Mouse (Mus musculus) lung, embryonic 14.5 days (tissue): ENCODE data around the gene Gm20696. TPM values are rescaled to one million over a fixed set of nuclear protein-coding genes. Genes with fewer than 3 reads are reported as not detected.
A peak's percentile ranks its signal among the peaks of the same experiment; 100 is the strongest.

Source experiments
- ATAC-seq: fragments of 200-750 bp; cut with Nextera tagmentation; 2 replicates; pipeline ENCODE4 v1.8.0; 2017; ENCODE audit warnings: mild to moderate bottlenecking, moderate TSS enrichment, moderate library complexity; ENCODE audit not compliant: insufficient read depth
- DNase-seq: peaks from one replicate; pipeline ENCODE4 v3.0.0-alpha.2; 2015
- H3K27ac ChIP-seq: fragments of 300-500 bp; sonication (generic); 2 replicates; pipeline ENCODE4 v1.5.1; 2014; ENCODE audit warnings: low read depth, mild to moderate bottlenecking, moderate library complexity
- H3K27me3 ChIP-seq: fragments of 300-500 bp; sonication (generic); 2 replicates; pipeline ENCODE4 v1.6.1; 2014; ENCODE audit warnings: low read length, control low read depth; ENCODE audit not compliant: insufficient read depth
- H3K36me3 ChIP-seq: fragments of 300-500 bp; sonication (generic); 2 replicates; pipeline ENCODE4 v1.6.1; 2014; ENCODE audit warnings: control low read depth; ENCODE audit not compliant: insufficient read depth
- H3K4me1 ChIP-seq: fragments of 300-500 bp; sonication (generic); 2 replicates; pipeline ENCODE4 v1.6.1; 2014; ENCODE audit warnings: antibody characterized with exemption, control low read depth; ENCODE audit not compliant: insufficient read depth
- H3K4me2 ChIP-seq: fragments of 300-500 bp; sonication (generic); 2 replicates; pipeline ENCODE4 v1.6.1; 2014; ENCODE audit warnings: mild to moderate bottlenecking
- H3K4me3 ChIP-seq: fragments of 300-500 bp; sonication (generic); 2 replicates; pipeline ENCODE4 v1.5.1; 2014; ENCODE audit warnings: low read depth, low read length
- H3K9ac ChIP-seq: fragments of 300-500 bp; sonication (generic); 2 replicates; pipeline ENCODE4 v1.6.1; 2014
- H3K9me3 ChIP-seq: fragments of 300-500 bp; sonication (generic); 2 replicates; pipeline ENCODE4 v1.6.1; 2016; ENCODE audit warnings: low read depth, low read length, control low read depth
- CTCF ChIP-seq: IDR thresholded peaks from 2 replicates; pipeline ENCODE4 v1.5.1; 2016; ENCODE audit warnings: antibody characterized with exemption, low read depth
- WGBS: fragments of 180-500 bp; shearing (Covaris S2); extraction: QIAGEN DNeasy Blood & Tissue Kit; methylation state at CpG from one replicate; pipeline ENCODE4 v1.1.7; 2014; 5-methylcytosine and 5-hydroxymethylcytosine counted together
- polyA plus RNA-seq: library from polyadenylated mRNA; unstranded; fragments of >200 nt; fragmentation: Nextera tagmentation; extraction: Ambion mirVana; gene quantifications from 2 replicates; pipeline ENCODE4 v1.2.1, GENCODE M21; 2014

Gene Gm20696
- polyA plus RNA-seq, 1 experiment from 2014 or later = 7.3 TPM

DNA sequence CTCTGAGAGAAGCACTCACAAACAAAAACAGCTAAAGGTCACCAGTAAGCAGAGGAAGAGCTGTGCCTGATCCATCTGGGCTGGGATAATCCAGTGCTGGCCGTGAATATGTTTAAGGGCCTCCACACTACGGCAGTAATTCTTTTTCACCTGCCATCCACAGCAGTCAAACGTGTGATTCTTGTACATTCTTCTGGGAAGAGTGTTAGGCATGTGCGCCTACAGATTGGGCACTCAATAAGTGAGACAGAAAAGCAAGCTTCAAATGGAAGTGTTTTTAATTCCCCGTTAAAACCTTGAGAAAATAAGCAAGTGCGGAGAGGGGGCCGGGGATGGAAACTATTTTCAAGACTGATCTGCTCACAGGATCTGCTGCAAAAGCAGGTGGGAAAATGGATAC, 48.7 kb downstream of the Gm20696 start:
- DNase-seq (no peak), ATAC-seq (no peak)
- TF ChIP-seq CTCF = no peak
- H3K27ac ChIP-seq = no peak overlapping the region
- no peaks in the 10 kb centered on the region for H3K27me3 ChIP-seq
- H3K9ac ChIP-seq = no peak overlapping the region
- no peak overlapping the region for H3K4me2 ChIP-seq
- H3K4me1 ChIP-seq = peaks cover 7% of the 10 kb centered on the region; the same call in 1 of the 2 replicates
- H3K36me3 ChIP-seq = no peaks in the 10 kb centered on the region; the same call in 1 of the 2 replicates
- 61% methylated on average over 7 of the region's 7 CpGs for WGBS
- H3K4me3 ChIP-seq = no peak overlapping the region
- no peaks in the 10 kb centered on the region for H3K9me3 ChIP-seq

DNA sequence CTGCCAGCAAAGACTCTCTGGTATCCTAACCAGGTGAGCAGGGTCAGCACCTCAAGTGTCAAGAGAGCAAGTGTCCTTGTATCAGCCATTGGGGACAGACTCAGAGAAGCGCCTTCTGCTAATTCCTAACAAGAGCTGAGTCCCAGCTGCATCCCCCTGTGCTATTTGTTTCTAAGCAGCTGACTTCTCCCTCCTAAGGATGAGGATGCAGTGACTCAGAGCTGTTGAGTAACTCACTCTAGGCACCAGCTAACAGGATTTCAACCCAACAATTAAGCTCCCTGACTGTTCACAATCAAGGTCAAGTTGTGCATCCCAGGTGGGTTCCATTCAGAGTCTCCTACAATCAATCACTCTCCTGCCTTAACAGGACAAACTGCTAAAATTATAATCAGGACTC, 49.2 kb downstream of the Gm20696 start:
- 89% methylated on average over 1 of the region's 1 CpGs for WGBS
- ATAC-seq (no peak), DNase-seq (no peak)
- Histone ChIP-seq H3K4me2 (no peak overlapping the region), H3K27ac (no peak overlapping the region), H3K9me3 (no peaks in the 10 kb centered on the region), H3K9ac (no peak overlapping the region), H3K36me3 (no peaks in the 10 kb centered on the region), H3K4me3 (no peak overlapping the region), H3K27me3 (no peaks in the 10 kb centered on the region), H3K4me1 (peaks cover 7% of the 10 kb centered on the region; the same call in 1 of the 2 replicates)
- TF ChIP-seq CTCF = no peak

DNA sequence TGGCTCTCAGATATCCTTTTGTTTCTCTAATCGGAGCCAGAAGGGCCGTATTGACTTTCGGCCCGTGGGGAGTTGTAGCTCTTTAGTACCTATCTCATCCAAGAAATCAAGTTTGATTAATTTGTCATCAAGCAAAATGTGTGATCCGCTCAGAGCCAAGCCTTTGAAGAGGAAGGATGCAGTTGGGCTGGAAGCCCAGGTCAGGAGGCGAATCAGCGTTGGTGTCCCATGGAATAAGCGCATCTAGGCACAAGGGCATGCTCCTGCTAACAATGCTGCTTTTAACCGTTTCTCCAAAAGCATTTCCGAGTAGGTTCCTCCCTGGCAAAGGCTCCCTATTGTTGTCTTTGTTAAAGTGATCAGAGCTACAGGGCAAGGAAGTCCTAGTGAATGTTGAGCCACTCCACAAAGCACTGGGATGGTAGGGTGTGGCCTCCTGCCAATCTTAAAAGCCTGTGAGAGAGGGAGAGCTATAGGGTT, 51.3 kb downstream of the Gm20696 start:
- Histone ChIP-seq H3K27me3 (no peaks in the 10 kb centered on the region), H3K4me1 (peaks cover 10% of the 10 kb centered on the region; the same call in 1 of the 2 replicates)

DNA sequence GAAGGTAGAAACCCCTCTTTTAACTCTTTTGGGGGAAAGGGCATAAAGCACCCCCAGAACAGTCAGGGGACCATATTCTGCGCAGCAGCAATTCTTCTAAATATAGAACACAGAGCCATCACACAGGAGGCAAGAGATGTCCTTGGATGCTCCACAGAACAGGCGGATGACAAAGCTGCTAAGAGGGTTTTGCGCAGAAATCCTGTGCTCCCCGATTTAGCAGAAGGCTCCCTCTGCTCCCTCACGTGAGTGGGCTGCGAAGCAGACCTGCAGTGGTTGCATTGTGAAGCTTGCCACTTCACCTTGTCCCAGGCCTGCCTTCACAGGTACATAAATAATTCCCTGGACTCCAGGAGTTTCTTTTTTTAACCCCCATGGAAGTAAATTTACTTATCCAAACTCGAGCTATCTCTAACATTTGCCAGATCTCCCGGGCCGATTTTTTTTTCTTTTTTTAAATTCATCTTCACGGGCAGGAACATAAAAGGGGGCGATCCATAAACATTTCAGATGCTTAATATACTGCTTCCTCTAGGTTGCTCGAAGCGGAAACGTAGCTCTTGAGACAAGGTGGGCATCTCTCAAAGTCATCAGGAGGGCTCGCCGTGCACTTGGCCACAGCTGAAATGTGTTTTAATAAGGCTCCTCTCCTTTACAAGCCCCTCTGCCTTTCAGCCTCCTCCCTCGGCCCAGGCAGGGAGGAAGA, 51.9 kb downstream of the Gm20696 start:
- H3K27ac ChIP-seq = no peak overlapping the region

More for the DNA sequence above, 51.3 kb downstream of the Gm20696 start:
- H3K9me3 ChIP-seq = no peaks in the 10 kb centered on the region
- H3K4me3 ChIP-seq = no peak overlapping the region
- TF ChIP-seq CTCF = no peak
- no peak overlapping the region for H3K9ac ChIP-seq
- ATAC-seq (no peak), DNase-seq (peak; percentile 52)
- 39% methylated on average over 10 of the region's 10 CpGs for WGBS
- no peak overlapping the region; the same call in 1 of the 2 replicates for H3K4me2 ChIP-seq
- H3K36me3 ChIP-seq = no peaks in the 10 kb centered on the region
- no peak overlapping the region for H3K27ac ChIP-seq

DNA sequence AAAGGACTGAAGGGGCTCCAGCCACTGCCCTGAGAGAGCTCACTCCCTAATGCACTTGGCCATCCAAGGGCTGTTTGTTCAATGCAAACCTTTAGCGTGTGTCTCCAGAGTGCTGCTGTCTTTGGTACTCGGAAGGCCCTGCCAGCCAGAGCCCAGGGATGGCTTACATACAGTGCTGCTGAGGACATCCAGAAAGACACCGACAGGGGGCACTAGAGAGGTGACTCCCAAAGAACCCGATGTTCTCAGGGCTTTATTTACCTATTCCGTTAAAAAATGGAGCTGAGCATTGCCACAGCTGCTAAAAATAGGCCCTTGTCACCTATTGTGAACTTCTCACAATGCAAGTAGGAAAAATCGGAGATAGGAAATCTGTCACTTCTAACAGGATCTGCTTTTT, 54.7 kb downstream of the Gm20696 start:
- no peak for ATAC-seq

More for the DNA sequence above, 51.9 kb downstream of the Gm20696 start:
- Histone ChIP-seq H3K36me3 (no peaks in the 10 kb centered on the region), H3K4me3 (no peak overlapping the region), H3K4me2 (no peak overlapping the region; the same call in 1 of the 2 replicates), H3K9me3 (no peaks in the 10 kb centered on the region), H3K27me3 (no peaks in the 10 kb centered on the region), H3K9ac (no peak overlapping the region), H3K4me1 (peaks cover 10% of the 10 kb centered on the region; the same call in 1 of the 2 replicates)
- no peak for DNase-seq
- ATAC-seq = no peak
- 46% methylated on average over 17 of the region's 17 CpGs for WGBS
- no peak for TF ChIP-seq CTCF

DNA sequence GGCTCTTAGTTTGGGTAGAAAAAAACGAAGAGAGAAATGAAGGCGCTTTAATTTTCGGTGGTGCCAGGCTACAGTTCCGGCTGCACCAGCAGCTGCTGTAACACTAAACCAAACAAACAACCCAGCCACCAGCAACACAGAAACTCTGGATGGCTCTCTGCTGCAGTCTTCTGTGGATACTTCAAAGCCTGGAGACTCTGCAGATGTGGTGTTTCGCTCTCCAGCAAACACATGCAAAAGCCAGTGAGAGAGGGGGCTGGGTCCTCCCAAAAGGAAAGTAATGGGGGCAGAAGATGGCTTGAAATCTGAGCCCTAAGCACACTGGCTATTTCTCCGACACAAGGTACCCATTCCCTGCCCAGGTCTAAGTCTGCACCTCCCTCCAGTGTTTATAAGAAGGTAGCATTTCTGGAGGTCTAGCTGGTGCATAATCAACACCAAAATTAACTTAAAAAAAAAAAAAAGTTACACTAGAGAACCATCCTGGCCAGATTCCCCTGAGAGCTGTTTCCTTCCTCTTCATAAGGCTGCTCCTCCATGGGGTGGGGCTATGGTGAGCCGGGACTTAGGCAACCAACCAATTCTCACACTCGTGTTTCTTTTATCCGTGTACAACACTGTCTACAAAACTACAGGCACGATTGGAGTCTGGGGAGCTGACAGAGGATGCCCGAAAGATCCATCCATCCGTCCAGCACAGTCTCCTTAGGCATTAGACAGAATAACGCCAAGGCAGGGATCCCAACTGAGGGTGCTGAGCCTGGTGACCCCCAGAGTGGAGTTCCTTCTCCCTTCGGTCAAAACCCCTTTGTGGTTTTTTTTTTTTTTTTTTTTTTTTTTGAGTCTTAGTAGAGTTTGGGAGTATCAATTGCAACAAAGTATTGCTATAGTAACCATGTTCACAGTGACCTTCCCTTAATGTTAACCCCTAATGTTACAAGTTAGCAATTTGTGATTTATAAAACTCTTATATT, 55.9 kb downstream of the Gm20696 start:
- ATAC-seq (peak; percentile 48; the same call in 1 of the 2 replicates), DNase-seq (peak; percentile 71)
- Histone ChIP-seq H3K36me3 (no peaks in the 10 kb centered on the region), H3K27me3 (no peaks in the 10 kb centered on the region), H3K4me3 (no peak overlapping the region), H3K4me1 (peaks cover 10% of the 10 kb centered on the region; the same call in 1 of the 2 replicates), H3K27ac (no peak overlapping the region), H3K4me2 (peak overlapping the region; percentile 36; the same call in 1 of the 2 replicates), H3K9ac (no peak overlapping the region), H3K9me3 (no peaks in the 10 kb centered on the region)
- WGBS = 26% methylated on average over 14 of the region's 14 CpGs
- TF ChIP-seq CTCF = no peak

More for the DNA sequence above, 54.7 kb downstream of the Gm20696 start:
- Histone ChIP-seq H3K27me3 (no peaks in the 10 kb centered on the region), H3K9me3 (no peaks in the 10 kb centered on the region), H3K4me2 (no peak overlapping the region), H3K36me3 (no peaks in the 10 kb centered on the region), H3K27ac (no peak overlapping the region), H3K9ac (no peak overlapping the region), H3K4me3 (no peak overlapping the region), H3K4me1 (peaks cover 10% of the 10 kb centered on the region; the same call in 1 of the 2 replicates)
- peak; percentile 37 for TF ChIP-seq CTCF
- no peak for DNase-seq
- WGBS = 41% methylated on average over 6 of the region's 6 CpGs

DNA sequence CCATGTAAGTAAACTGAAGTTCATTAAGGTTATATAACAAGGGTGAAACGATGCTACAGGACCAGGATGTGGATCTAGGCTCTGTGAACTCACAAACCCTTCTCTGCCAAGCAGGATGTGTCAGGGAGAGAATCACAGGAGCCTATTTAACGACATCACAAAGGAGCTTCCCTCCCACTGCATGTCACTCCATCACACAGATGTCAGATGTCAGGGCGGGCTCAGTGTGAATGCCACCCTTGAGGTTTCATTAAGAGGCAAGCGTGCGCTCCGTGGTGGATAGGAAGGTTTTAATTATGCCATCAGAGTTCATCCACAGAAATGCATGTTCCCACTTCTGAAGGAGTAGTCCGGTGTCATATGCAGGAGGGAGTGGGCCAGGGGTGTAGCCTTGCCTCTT, 60.5 kb downstream of the Gm20696 start:
- Histone ChIP-seq H3K27me3 (no peaks in the 10 kb centered on the region), H3K9me3 (no peaks in the 10 kb centered on the region), H3K36me3 (no peaks in the 10 kb centered on the region), H3K9ac (no peak overlapping the region), H3K4me3 (no peak overlapping the region), H3K4me2 (no peak overlapping the region), H3K4me1 (peaks cover 4% of the 10 kb centered on the region; the same call in 1 of the 2 replicates), H3K27ac (no peak overlapping the region)
- DNase-seq (no peak), ATAC-seq (no peak)
- WGBS = 76% methylated on average over 7 of the region's 7 CpGs
- TF ChIP-seq CTCF = no peak
